Mouse (Mus musculus): ENCODE measurements at regions not wholly inside any gene's neighbourhood (a gene's known extent, or its start where the extent isn't known, plus 50 kb on each side); places are given as distances from the start of the nearest gene placed in this dataset.
A peak's percentile ranks its signal among the peaks of the same experiment; 100 is the strongest.

DNA sequence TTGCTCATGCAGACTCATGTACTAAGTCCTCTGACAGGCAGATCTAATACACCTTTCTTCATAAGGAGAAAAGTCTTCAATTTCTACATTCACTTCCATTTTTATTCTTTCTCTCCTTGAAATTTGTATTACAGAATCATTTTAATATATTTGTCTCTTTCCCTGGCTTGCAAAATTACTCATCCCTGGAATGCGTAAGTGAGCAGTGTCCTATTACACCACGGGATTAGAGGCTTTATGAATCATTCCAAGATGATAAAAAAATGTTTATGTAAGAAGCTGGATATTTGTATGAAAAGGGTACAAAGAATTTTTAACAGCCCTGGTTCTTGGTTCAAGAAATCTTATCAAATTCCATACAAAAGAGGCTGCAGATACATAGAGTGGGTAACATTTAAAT is 83.6 kb upstream of the Mbnl1 start:
- no peak for ATAC-seq (replicated peaks; ENCODE audit: insufficient number of reproducible peaks, insufficient read depth, low FRiP score, low read depth)
- H3K9me3 ChIP-seq (replicated peaks): no peaks in the 10 kb centered on the region
- 55% methylated on average over 2 of the region's 2 CpGs for WGBS

DNA sequence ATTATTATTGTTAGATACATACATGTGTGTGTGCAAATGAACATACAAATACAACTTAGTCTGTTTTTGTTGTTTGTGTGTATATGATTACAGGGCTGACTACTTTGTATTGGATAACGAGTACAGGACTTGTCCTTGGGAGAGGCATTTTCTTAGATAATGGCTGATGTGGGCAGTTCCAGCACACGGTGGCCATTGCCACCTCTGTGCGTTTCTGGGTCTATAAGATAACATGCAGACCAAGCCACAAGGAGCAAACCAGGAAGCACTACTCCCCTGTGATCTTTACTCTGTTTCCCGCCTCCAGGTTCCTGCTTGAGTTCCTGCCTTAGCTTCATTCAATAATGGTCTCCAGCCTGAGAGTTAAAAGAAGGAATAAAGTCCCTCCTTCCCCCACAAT is 77.3 kb upstream of the Mbnl1 start:
- Histone ChIP-seq H3K4me2 (no peak overlapping the region), H3K9me3 (replicated peaks) (no peaks in the 10 kb centered on the region), H3K36me3 (no peaks in the 10 kb centered on the region), H3K9ac (no peak overlapping the region), H3K27me3 (no peaks in the 10 kb centered on the region), H3K27ac (no peak overlapping the region), H3K4me1 (replicated peaks) (no peaks in the 10 kb centered on the region), H3K4me3 (no peak overlapping the region)
- no peak for ATAC-seq (replicated peaks; ENCODE audit: insufficient number of reproducible peaks, insufficient read depth, low FRiP score, low read depth)
- WGBS: 52% methylated on average over 4 of the region's 4 CpGs

More for the DNA sequence above, 83.6 kb upstream of the Mbnl1 start:
- Histone ChIP-seq H3K9ac (no peak overlapping the region), H3K27me3 (no peaks in the 10 kb centered on the region), H3K4me3 (no peak overlapping the region), H3K4me2 (no peak overlapping the region), H3K27ac (no peak overlapping the region), H3K4me1 (replicated peaks) (no peaks in the 10 kb centered on the region), H3K36me3 (no peaks in the 10 kb centered on the region)

DNA sequence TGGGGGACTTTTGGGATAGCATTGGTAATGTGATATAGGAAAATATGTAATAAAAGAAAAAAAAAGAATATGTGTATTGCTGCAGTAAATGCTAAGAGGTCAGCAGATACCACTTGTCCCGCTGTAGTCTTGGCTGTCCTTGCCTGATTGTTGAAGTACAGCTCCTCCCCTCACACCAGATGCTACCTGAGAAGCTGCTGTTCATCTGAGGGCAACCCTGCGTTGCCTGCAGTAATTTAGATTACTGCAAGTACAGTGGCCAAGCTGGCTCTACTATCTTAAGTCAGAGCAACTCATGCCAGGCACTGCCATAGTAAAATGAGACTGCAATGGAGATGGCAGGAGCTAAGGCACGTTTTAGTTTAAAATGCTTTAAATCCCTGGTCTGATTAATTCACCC is 75.7 kb upstream of the Mbnl1 start:
- no peak for ATAC-seq (replicated peaks; ENCODE audit: insufficient number of reproducible peaks, insufficient read depth, low FRiP score, low read depth)
- 76% methylated on average over 3 of the region's 3 CpGs for WGBS

GRCm38 (mm10) chr3:60398796-60399195 is 73.8 kb upstream of the Mbnl1 start:
- Histone ChIP-seq H3K9ac (no peak overlapping the region), H3K36me3 (no peaks in the 10 kb centered on the region), H3K27me3 (no peaks in the 10 kb centered on the region), H3K27ac (no peak overlapping the region), H3K4me3 (no peak overlapping the region), H3K9me3 (replicated peaks) (no peaks in the 10 kb centered on the region), H3K4me1 (replicated peaks) (no peaks in the 10 kb centered on the region), H3K4me2 (no peak overlapping the region)
- no peak for ATAC-seq (replicated peaks; ENCODE audit: insufficient number of reproducible peaks, insufficient read depth, low FRiP score, low read depth)

More for the DNA sequence above, 75.7 kb upstream of the Mbnl1 start:
- Histone ChIP-seq H3K9me3 (replicated peaks) (no peaks in the 10 kb centered on the region), H3K4me2 (no peak overlapping the region), H3K27ac (no peak overlapping the region), H3K4me3 (no peak overlapping the region), H3K4me1 (replicated peaks) (no peaks in the 10 kb centered on the region), H3K27me3 (no peaks in the 10 kb centered on the region), H3K9ac (no peak overlapping the region), H3K36me3 (no peaks in the 10 kb centered on the region)

- no peak overlapping the region for H3K4me2 ChIP-seq
- H3K4me3 ChIP-seq: no peak overlapping the region
- no peak overlapping the region for H3K27ac ChIP-seq
- H3K36me3 ChIP-seq: no peaks in the 10 kb centered on the region
- no peaks in the 10 kb centered on the region for H3K4me1 ChIP-seq (replicated peaks)
- H3K27me3 ChIP-seq: no peaks in the 10 kb centered on the region
- 65% methylated on average over 5 of the region's 5 CpGs for WGBS
- ATAC-seq (replicated peaks; ENCODE audit: insufficient number of reproducible peaks, insufficient read depth, low FRiP score, low read depth): no peak
- H3K9me3 ChIP-seq (replicated peaks): no peaks in the 10 kb centered on the region
- H3K9ac ChIP-seq: no peak overlapping the region
Observed at GRCm38 (mm10) chr3:60402251-60402830, 70.3 kb upstream of the Mbnl1 start.

DNA sequence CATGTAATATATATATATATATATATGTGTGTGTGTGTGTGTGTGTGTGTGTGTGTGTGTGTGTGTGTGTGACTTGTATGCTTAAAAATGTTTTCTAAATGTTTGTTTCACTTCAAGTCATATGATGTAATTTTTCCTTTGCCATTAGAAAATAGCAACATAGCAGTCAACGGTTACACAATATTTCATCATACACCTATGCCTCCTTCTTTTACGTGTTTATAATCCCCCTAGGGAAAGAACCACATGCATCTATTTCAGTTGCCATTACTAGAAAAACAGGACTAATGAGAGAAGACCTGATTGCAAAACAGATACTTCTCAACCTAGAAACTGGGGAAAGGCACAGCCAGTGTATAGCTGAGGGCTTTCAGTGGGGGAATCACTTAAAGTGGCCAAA is 65.2 kb upstream of the Mbnl1 start:
- Histone ChIP-seq H3K36me3 (no peaks in the 10 kb centered on the region), H3K27ac (0 out of 2 replicates have a peak overlapping the region, but pooled peaks have one; percentile 4), H3K9ac (no peak overlapping the region), H3K4me2 (no peak overlapping the region), H3K9me3 (replicated peaks) (no peaks in the 10 kb centered on the region), H3K4me3 (no peak overlapping the region), H3K27me3 (no peaks in the 10 kb centered on the region), H3K4me1 (replicated peaks) (peaks cover 3% of the 10 kb centered on the region)
- ATAC-seq (replicated peaks; ENCODE audit: insufficient number of reproducible peaks, insufficient read depth, low FRiP score, low read depth): no peak
- WGBS: 79% methylated on average over 2 of the region's 2 CpGs

DNA sequence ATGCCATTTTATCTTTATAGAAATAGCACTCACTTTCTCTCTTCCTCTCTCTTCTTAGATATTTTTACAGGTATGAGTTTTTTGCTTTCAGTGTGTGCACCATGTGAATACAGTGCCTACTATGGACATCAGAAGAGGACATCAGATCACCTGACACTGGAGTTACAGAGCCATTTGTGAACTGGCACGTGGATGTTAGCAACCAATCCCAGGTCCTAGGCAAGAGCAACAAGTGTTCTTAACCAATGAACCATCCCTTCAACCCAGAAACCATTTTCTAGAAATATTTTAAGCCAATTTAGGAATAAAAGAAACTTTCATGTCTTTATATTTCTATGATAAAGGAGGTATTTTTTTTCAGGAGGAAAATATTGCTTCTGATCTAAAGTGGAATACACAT is 64.7 kb upstream of the Mbnl1 start:
- no peak overlapping the region for H3K9ac ChIP-seq
- ATAC-seq (replicated peaks; ENCODE audit: insufficient number of reproducible peaks, insufficient read depth, low FRiP score, low read depth): no peak
- H3K27ac ChIP-seq: 0 out of 2 replicates have a peak overlapping the region, but pooled peaks have one; percentile 4
- no peaks in the 10 kb centered on the region for H3K27me3 ChIP-seq
- 76% methylated on average over 1 of the region's 1 CpGs for WGBS
- no peak overlapping the region for H3K4me2 ChIP-seq
- peaks cover 3% of the 10 kb centered on the region for H3K4me1 ChIP-seq (replicated peaks)
- no peaks in the 10 kb centered on the region for H3K9me3 ChIP-seq (replicated peaks)
- no peak overlapping the region for H3K4me3 ChIP-seq
- H3K36me3 ChIP-seq: no peaks in the 10 kb centered on the region

GRCm38 (mm10) chr3:60408553-60409282 is 63.9 kb upstream of the Mbnl1 start:
- H3K27me3 ChIP-seq: no peaks in the 10 kb centered on the region
- peaks cover 3% of the 10 kb centered on the region for H3K4me1 ChIP-seq (replicated peaks)
- H3K27ac ChIP-seq: peak overlapping the region; percentile 76
- peak overlapping the region; percentile 48 for H3K4me3 ChIP-seq
- H3K9me3 ChIP-seq (replicated peaks): no peaks in the 10 kb centered on the region
- H3K4me2 ChIP-seq: peak overlapping the region; percentile 59
- H3K9ac ChIP-seq: peak overlapping the region; percentile 41; the same call in 1 of the 2 replicates
- WGBS: under 1% methylated on average over 7 of the region's 7 CpGs
- ATAC-seq (replicated peaks; ENCODE audit: insufficient number of reproducible peaks, insufficient read depth, low FRiP score, low read depth): peak; percentile 67
- no peaks in the 10 kb centered on the region for H3K36me3 ChIP-seq

- Histone ChIP-seq H3K9me3 (replicated peaks) (no peaks in the 10 kb centered on the region), H3K27ac (peak overlapping the region; percentile 76), H3K4me3 (peak overlapping the region; percentile 48), H3K4me1 (replicated peaks) (peaks cover 3% of the 10 kb centered on the region), H3K27me3 (no peaks in the 10 kb centered on the region), H3K4me2 (peak overlapping the region; percentile 59), H3K36me3 (no peaks in the 10 kb centered on the region), H3K9ac (0 out of 2 replicates have a peak overlapping the region, but pooled peaks have one; percentile 31)
- peak; percentile 35; the same call in 1 of the 2 replicates for ATAC-seq (replicated peaks; ENCODE audit: insufficient number of reproducible peaks, insufficient read depth, low FRiP score, low read depth)
Observed at GRCm38 (mm10) chr3:60409283-60409633, 63.4 kb upstream of the Mbnl1 start.

DNA sequence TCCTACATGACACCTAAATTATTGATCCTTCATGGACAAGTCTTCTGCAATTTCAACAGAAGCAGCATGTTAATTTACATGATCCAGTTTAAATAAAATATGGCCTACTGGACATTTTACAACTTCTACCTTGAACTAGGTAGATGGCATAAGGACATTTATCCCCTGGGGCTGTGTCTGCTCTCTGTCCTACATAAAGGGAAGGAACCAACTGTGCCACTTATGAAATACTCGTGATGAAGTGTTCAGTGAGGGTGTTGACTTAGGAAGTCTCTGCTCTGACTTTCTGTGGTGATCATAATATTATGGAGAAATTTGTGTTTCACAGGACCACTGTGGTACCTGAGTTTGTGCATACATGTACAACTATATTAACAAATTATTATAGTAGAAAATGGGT is 60.9 kb upstream of the Mbnl1 start:
- Histone ChIP-seq H3K4me2 (no peak overlapping the region), H3K27ac (no peak overlapping the region), H3K9me3 (replicated peaks) (no peaks in the 10 kb centered on the region), H3K9ac (no peak overlapping the region), H3K4me1 (replicated peaks) (peaks cover 3% of the 10 kb centered on the region), H3K4me3 (no peak overlapping the region), H3K36me3 (no peaks in the 10 kb centered on the region), H3K27me3 (no peaks in the 10 kb centered on the region)
- no peak for ATAC-seq (replicated peaks; ENCODE audit: insufficient number of reproducible peaks, insufficient read depth, low FRiP score, low read depth)
- 61% methylated on average over 1 of the region's 1 CpGs for WGBS

GRCm38 (mm10) chr3:60412206-60412605 is 60.4 kb upstream of the Mbnl1 start:
- Histone ChIP-seq H3K9me3 (replicated peaks) (no peaks in the 10 kb centered on the region), H3K9ac (no peak overlapping the region), H3K4me2 (no peak overlapping the region), H3K27me3 (no peaks in the 10 kb centered on the region), H3K4me1 (replicated peaks) (peaks cover 3% of the 10 kb centered on the region), H3K4me3 (no peak overlapping the region), H3K27ac (no peak overlapping the region), H3K36me3 (no peaks in the 10 kb centered on the region)
- no peak for ATAC-seq (replicated peaks; ENCODE audit: insufficient number of reproducible peaks, insufficient read depth, low FRiP score, low read depth)

DNA sequence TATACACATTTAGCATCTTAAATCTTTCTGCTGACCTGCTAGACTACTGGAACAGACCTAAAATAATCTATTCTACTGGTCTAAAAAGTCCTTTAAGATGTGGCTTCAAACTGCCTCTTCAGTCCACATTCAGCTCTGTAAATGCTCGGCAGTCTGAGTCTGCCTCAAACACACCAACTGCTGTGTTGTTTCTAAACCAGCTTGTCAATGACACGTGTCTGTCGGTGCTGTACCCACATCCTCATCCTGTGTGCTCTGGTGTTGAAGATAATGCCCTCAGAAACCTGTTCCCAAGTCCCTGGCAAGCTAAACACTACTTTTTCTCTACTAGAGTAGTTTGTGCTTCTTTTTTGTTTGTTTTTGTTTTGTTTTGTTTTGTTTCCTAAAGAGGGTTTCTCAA is 58.9 kb upstream of the Mbnl1 start:
- no peak for ATAC-seq (replicated peaks; ENCODE audit: insufficient number of reproducible peaks, insufficient read depth, low FRiP score, low read depth)
- Histone ChIP-seq H3K4me1 (replicated peaks) (peaks cover 3% of the 10 kb centered on the region), H3K36me3 (no peaks in the 10 kb centered on the region), H3K27me3 (no peaks in the 10 kb centered on the region), H3K4me3 (no peak overlapping the region), H3K9me3 (replicated peaks) (no peaks in the 10 kb centered on the region), H3K4me2 (no peak overlapping the region), H3K27ac (no peak overlapping the region), H3K9ac (no peak overlapping the region)
- WGBS: 33% methylated on average over 3 of the region's 3 CpGs

All from heart, embryonic 15.5 days (tissue).